Mouse (Mus musculus) spleen, adult 10 weeks (tissue): Measurements from ENCODE around the gene Ino80b. TPM values are rescaled to one million over a fixed set of nuclear protein-coding genes. Genes with fewer than 3 reads are reported as not detected.

Experiments
- polyA plus RNA-seq: library from polyadenylated mRNA; stranded (reverse); fragments of 350-450 nt; fragmentation: Illumina TruSeq; extraction: RNeasy Lipid Tissue Mini Kit (QIAGEN cat#74804); gene quantifications from one replicate; pipeline ENCODE4 v1.2.3, GENCODE M21; 2015; ENCODE audit warnings: low replicate concordance; ENCODE audit not compliant: insufficient read depth

Gene Ino80b
- 7.5 TPM for polyA plus RNA-seq

GRCm38 (mm10) chr6:83125331-83125730, at the start of gene Ino80b:
Gene Ino80b, minus strand, starts transcription at chr6:83125431.

GRCm38 (mm10) chr6:83165607-83166242, 40.5 kb upstream of the Ino80b start, which contains the start of gene Dctn1:
Gene Dctn1, plus strand, starts transcription at chr6:83165920.

GRCm38 (mm10) chr6:83156259-83156684, 31.0 kb upstream of the Ino80b start, which contains the start of the genes Wdr54 and 1700003E16Rik:
Gene Wdr54, minus strand, starts transcription at chr6:83156397.
Gene 1700003E16Rik, plus strand, starts transcription at chr6:83156404.

GRCm38 (mm10) chr6:83134951-83135513, 9.8 kb upstream of the Ino80b start, which contains the start of gene Rtkn:
Gene Rtkn, plus strand, starts transcription at chr6:83135463.

GRCm38 (mm10) chr6:83120930-83121862, 4.0 kb downstream of the Ino80b start, which contains the start of gene Wbp1:
Gene Wbp1, minus strand, starts transcription at chr6:83121559.

GRCm38 (mm10) chr6:83115011-83115671, 10.1 kb downstream of the Ino80b start, which contains the start of gene Mogs:
Gene Mogs, plus strand, starts transcription at chr6:83115496.

GRCm38 (mm10) chr6:83108762-83109668, 16.2 kb downstream of the Ino80b start, which contains the start of gene Mrpl53:
Gene Mrpl53, plus strand, starts transcription at chr6:83109040.

GRCm38 (mm10) chr6:83101316-83101687, 23.9 kb downstream of the Ino80b start, which contains the start of the genes Ccdc142 and Gm42688:
Gene Ccdc142, plus strand, starts transcription at chr6:83101601.
Gene Gm42688, plus strand, starts transcription at chr6:83101617.

GRCm38 (mm10) chr6:83086121-83087035, 38.9 kb downstream of the Ino80b start, which contains the start of gene Lbx2:
Gene Lbx2, plus strand, starts transcription at chr6:83086367.

GRCm38 (mm10) chr6:83077630-83078323, 47.5 kb downstream of the Ino80b start, which contains the start of gene Pcgf1:
Gene Pcgf1, plus strand, starts transcription at chr6:83077869.

Other genes with a start within 250 kb of the Ino80b start
- gene Sema4f, start 185.7 kb downstream of the Ino80b start, polyA plus RNA-seq, result 2.3 TPM
- 0.52 TPM for gene M1ap, start 178.5 kb downstream of the Ino80b start, polyA plus RNA-seq
- 13.5 TPM for gene Dok1, start 92.0 kb downstream of the Ino80b start, polyA plus RNA-seq
- 6.8 TPM for gene Loxl3, start 91.3 kb downstream of the Ino80b start, polyA plus RNA-seq
- 155 TPM for gene Aup1, start 70.9 kb downstream of the Ino80b start, polyA plus RNA-seq
- 58.4 TPM for gene Htra2, start 70.2 kb downstream of the Ino80b start, polyA plus RNA-seq
- 3.4 TPM for gene Dqx1, start 67.6 kb downstream of the Ino80b start, polyA plus RNA-seq
- gene Tlx2, start 55.1 kb downstream of the Ino80b start, polyA plus RNA-seq, result not detected
- 20.7 TPM for gene Pcgf1, start 47.6 kb downstream of the Ino80b start, polyA plus RNA-seq
- gene Lbx2, start 39.1 kb downstream of the Ino80b start, polyA plus RNA-seq, result not detected
- 0.48 TPM for gene Ccdc142, start 23.8 kb downstream of the Ino80b start, polyA plus RNA-seq
- 4.8 TPM for gene Gm42688, start 23.8 kb downstream of the Ino80b start, polyA plus RNA-seq
- gene Mrpl53, start 16.4 kb downstream of the Ino80b start, polyA plus RNA-seq, result 19.2 TPM
- 22.9 TPM for gene Mogs, start 9.9 kb downstream of the Ino80b start, polyA plus RNA-seq
- 27.1 TPM for gene Wbp1, start 3.9 kb downstream of the Ino80b start, polyA plus RNA-seq
- gene Rtkn, start 10.0 kb upstream of the Ino80b start, polyA plus RNA-seq, result 0.52 TPM
- gene Wdr54, start 31.0 kb upstream of the Ino80b start, polyA plus RNA-seq, result 0.14 TPM
- not detected for gene 1700003E16Rik, start 31.0 kb upstream of the Ino80b start, polyA plus RNA-seq
- gene Dctn1, start 40.5 kb upstream of the Ino80b start, polyA plus RNA-seq, result 39.1 TPM
- not detected for gene Slc4a5, start 94.4 kb upstream of the Ino80b start, polyA plus RNA-seq
- gene Mthfd2, start 200.5 kb upstream of the Ino80b start, polyA plus RNA-seq, result 34.2 TPM
- gene Mob1a, start 200.6 kb upstream of the Ino80b start, polyA plus RNA-seq, result 265 TPM
- gene Bola3, start 223.7 kb upstream of the Ino80b start, polyA plus RNA-seq, result 62.7 TPM